ENCODE assay signal across 7 mouse cellular contexts in genomic region chr2:64097937-64098617, GRCm38 (mm10). TPM values are rescaled to one million over a fixed set of nuclear protein-coding genes. Genes with fewer than 3 reads are reported as not detected.
DNase-seq lines count a peak whose midpoint lies in the region; ATAC-seq lines count a peak whose summit lies in the region.

Gene Fign, minus strand, starts transcription at chr2:64098038.

- H3K36me3 ChIP-seq in embryonic facial prominence, embryonic 12.5 days, result no peaks in the 10 kb centered on the region
- H3K36me3 ChIP-seq in limb, embryonic 10.5 days, result no peaks in the 10 kb centered on the region
- no peaks in the 10 kb centered on the region for H3K36me3 ChIP-seq in midbrain, embryonic 13.5 days
- no peaks in the 10 kb centered on the region for H3K36me3 ChIP-seq in stomach, embryonic 14.5 days (ENCODE audit: control insufficient read depth, insufficient read depth, low read length)

- under 1% methylated on average over 59 of the region's 85 CpGs for WGBS in embryonic facial prominence, embryonic 12.5 days
- 2% methylated on average over 65 of the region's 85 CpGs for WGBS in limb, embryonic 10.5 days
- under 1% methylated on average over 55 of the region's 85 CpGs for WGBS in midbrain, embryonic 13.5 days
- under 1% methylated on average over 67 of the region's 85 CpGs for WGBS in stomach, embryonic 14.5 days

- ATAC-seq in embryonic facial prominence, embryonic 12.5 days (ENCODE audit: insufficient number of reproducible peaks, insufficient read depth, low FRiP score, low TSS enrichment), result peak; percentile 81
- ATAC-seq in midbrain, embryonic 13.5 days, result peak; percentile 87
- ATAC-seq in stomach, embryonic 14.5 days (ENCODE audit: insufficient number of reproducible peaks, insufficient read depth, low FRiP score, low read depth), result peak; percentile 86

- DNase-seq in brain, adult 2 months (ENCODE audit: low read depth, low spot score), result peak; percentile 87
- peak; percentile 85 to 87 for DNase-seq in heart, adult 18-20 months
- DNase-seq in kidney, adult 18-20 months, result peak; percentile 89
- peak; percentile 90 for DNase-seq in limb, embryonic 10.5 days (ENCODE audit: low spot score)

- H3K4me2 ChIP-seq in embryonic facial prominence, embryonic 12.5 days (replicated peaks), result peak within 1 kb of the TSS; percentile 72
- H3K4me2 ChIP-seq in midbrain, embryonic 13.5 days (replicated peaks), result peak within 1 kb of the TSS; percentile 79
- peak within 1 kb of the TSS; percentile 71 for H3K4me2 ChIP-seq in stomach, embryonic 14.5 days (replicated peaks; ENCODE audit: low read depth, low read length)

- H3K9ac ChIP-seq in embryonic facial prominence, embryonic 12.5 days, result peak within 1 kb of the TSS; percentile 79
- H3K9ac ChIP-seq in midbrain, embryonic 13.5 days (replicated peaks), result peak within 1 kb of the TSS; percentile 97
- peak within 1 kb of the TSS; percentile 39 for H3K9ac ChIP-seq in stomach, embryonic 14.5 days (replicated peaks; ENCODE audit: low read depth, low read length)

- peak within 1 kb of the TSS; percentile 57 for H3K4me3 ChIP-seq in embryonic facial prominence, embryonic 12.5 days
- H3K4me3 ChIP-seq in limb, embryonic 10.5 days, result peak within 1 kb of the TSS; percentile 84
- peak within 1 kb of the TSS; percentile 78 for H3K4me3 ChIP-seq in midbrain, embryonic 13.5 days (replicated peaks)
- H3K4me3 ChIP-seq in stomach, embryonic 14.5 days (ENCODE audit: low read depth, low read length), result peak within 1 kb of the TSS; percentile 49

- no peaks in the 10 kb centered on the region for H3K27me3 ChIP-seq in embryonic facial prominence, embryonic 12.5 days
- no peaks in the 10 kb centered on the region for H3K27me3 ChIP-seq in limb, embryonic 10.5 days (ENCODE audit: low read depth, poor library complexity, severe bottlenecking)
- no peaks in the 10 kb centered on the region for H3K27me3 ChIP-seq in midbrain, embryonic 13.5 days
- H3K27me3 ChIP-seq in stomach, embryonic 14.5 days (ENCODE audit: control insufficient read depth, insufficient read depth, low read length), result no peaks in the 10 kb centered on the region

- peaks cover 10% of the 10 kb centered on the region; the same call in 1 of the 2 replicates for H3K4me1 ChIP-seq in embryonic facial prominence, embryonic 12.5 days
- H3K4me1 ChIP-seq in limb, embryonic 10.5 days, result peaks cover 41% of the 10 kb centered on the region
- peaks cover 29% of the 10 kb centered on the region for H3K4me1 ChIP-seq in midbrain, embryonic 13.5 days (replicated peaks)
- no peaks in the 10 kb centered on the region; the same call in 1 of the 2 replicates for H3K4me1 ChIP-seq in stomach, embryonic 14.5 days (ENCODE audit: control insufficient read depth, insufficient read depth, low read length)

- no peaks in the 10 kb centered on the region for H3K9me3 ChIP-seq in embryonic facial prominence, embryonic 12.5 days
- H3K9me3 ChIP-seq in limb, embryonic 10.5 days (replicated peaks), result no peaks in the 10 kb centered on the region
- H3K9me3 ChIP-seq in midbrain, embryonic 13.5 days, result no peaks in the 10 kb centered on the region
- H3K9me3 ChIP-seq in stomach, embryonic 14.5 days (ENCODE audit: control insufficient read depth, low read depth, low read length), result no peaks in the 10 kb centered on the region

- H3K27ac ChIP-seq in embryonic facial prominence, embryonic 12.5 days, result peak within 1 kb of the TSS; percentile 98
- H3K27ac ChIP-seq in limb, embryonic 10.5 days, result peak within 1 kb of the TSS; percentile 100
- H3K27ac ChIP-seq in midbrain, embryonic 13.5 days, result peak within 1 kb of the TSS; percentile 100
- H3K27ac ChIP-seq in stomach, embryonic 14.5 days (ENCODE audit: low read length), result peak within 1 kb of the TSS; percentile 89

RNA-seq across cellular contexts. Expression of gene Fign, which starts in this region (rescaled TPM):
- 7.4 and 7.9 TPM in 2 replicates for polyA plus RNA-seq in embryonic facial prominence, embryonic 12.5 days (2016; fragmentation: Nextera tagmentation; extraction: Ambion mirVana)
- 1 to 10 TPM; 6.3 to 9.1 TPM for total RNA-seq in heart, adult 18-20 months (2021)
- polyA plus RNA-seq in limb, embryonic 10.5 days (2016; fragmentation: Nextera tagmentation; extraction: Ambion mirVana), result 16.6 and 20.4 TPM in 2 replicates
- 22.0 and 25.2 TPM in 2 replicates for polyA plus RNA-seq in midbrain, embryonic 13.5 days (2015; fragmentation: Nextera tagmentation; extraction: Ambion mirVana)
- 4.2 and 5.3 TPM in 2 replicates for polyA plus RNA-seq in stomach, embryonic 14.5 days (2014; fragmentation: Nextera tagmentation; extraction: Ambion mirVana)

Comparison
In these comparisons a context has a peak if more than half of its experiments do, and no peak if none do; other contexts are left out.
1. Peak in every context shown above with its lines: DNase-seq, ATAC-seq, H3K4me3 ChIP-seq and H3K27ac ChIP-seq.
2. H3K9ac ChIP-seq: peak in every context shown above with its lines; median percentile 97 in midbrain, embryonic 13.5 days; 79 in embryonic facial prominence, embryonic 12.5 days; 39 in stomach, embryonic 14.5 days.